Mouse (Mus musculus) inflammation-experienced regulatory T-cells, adult 6 months (primary cell): ENCODE data around the gene Izumo1. TPM values are rescaled to one million over a fixed set of nuclear protein-coding genes. Genes with fewer than 3 reads are reported as not detected.

ENCODE experiments used
- ATAC-seq: one replicate; pipeline ENCODE4 v1.8.0; 2017
- polyA plus RNA-seq, 3 experiments: library from polyadenylated mRNA; unstranded; fragments of 100-300 nt; shearing (Covaris generic); gene quantifications; one replicate each; pipeline ENCODE4 v1.2.1; 2017

Gene Izumo1
- polyA plus RNA-seq, 3 experiments from 2014 or later: not detected

DNA sequence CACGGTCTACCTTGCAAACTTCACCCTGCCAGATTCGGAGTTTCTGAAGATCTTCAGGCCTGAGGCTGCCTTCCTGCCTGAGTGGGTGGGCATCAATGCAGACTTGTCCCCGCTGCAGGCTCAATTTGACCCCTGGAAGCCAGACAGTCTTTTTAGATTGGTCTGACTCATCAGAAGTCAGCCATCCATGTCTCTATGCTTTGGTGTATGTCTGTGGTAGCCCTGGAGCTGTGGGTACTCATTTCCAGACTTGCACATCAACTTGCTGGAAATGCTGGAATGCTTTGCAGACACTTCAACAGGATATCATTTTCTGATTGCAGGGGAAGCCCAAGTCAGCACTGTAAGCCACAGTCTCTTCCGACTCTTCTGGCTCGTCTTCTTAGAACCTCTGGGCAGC is 2.0 kb upstream of the Izumo1 start:
- ATAC-seq: no peak

- no peak for ATAC-seq
These were observed 1.9 kb downstream of the Izumo1 start for GRCm38 (mm10) chr7:45623507-45623906.

GRCm38 (mm10) chr7:45624718-45625117 is 3.1 kb downstream of the Izumo1 start:
- ATAC-seq: no peak

DNA sequence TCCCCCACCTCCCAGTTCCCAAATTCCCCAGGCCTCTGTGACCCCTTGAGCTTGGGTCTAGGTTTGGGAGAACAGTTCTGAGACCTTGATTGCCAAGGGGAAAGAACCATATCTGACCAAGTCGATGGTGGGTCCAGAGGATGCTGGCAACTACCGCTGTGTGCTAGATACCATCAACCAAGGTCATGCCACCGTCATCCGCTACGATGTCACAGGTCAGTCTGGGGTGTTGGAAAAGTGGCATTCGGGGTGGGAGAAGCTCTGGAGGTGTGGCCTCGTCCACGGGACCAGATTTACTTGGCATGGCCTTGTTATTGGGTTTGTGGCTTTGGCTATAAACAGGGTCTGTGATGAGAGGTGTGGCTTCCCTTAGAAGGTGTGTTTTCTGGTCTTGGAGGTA is 3.9 kb downstream of the Izumo1 start:
- ATAC-seq: no peak

DNA sequence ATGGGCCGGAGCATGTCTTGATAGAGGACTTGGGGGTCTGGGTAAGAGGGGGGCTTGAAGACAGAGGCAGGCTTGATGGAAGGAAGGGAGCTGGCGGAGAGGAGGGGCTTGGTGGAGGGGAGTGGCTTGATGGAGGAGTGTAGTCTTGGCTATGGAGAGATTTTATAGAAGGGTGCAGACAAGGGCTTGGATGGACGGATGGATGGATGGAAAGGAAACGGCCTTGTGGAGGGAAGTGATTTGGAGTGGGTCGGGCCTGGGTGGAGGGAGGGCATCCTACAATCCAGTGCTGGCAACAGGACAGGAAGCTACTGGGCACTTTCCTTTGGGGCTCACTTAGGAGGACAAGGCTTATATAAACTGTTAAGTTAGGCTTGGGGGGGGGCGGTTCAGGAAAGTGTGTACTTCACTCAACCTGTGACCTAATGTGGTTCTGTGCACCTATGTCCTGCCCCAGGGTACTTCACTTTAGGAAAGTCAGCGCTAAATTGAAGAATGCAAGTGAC is 5.0 kb downstream of the Izumo1 start:
- no peak for ATAC-seq

- ATAC-seq: no peak
These were observed 5.7 kb downstream of the Izumo1 start, which contains the start of gene Rasip1 for GRCm38 (mm10) chr7:45627261-45627660. Gene Rasip1 (plus strand): TSS chr7:45627488.

DNA sequence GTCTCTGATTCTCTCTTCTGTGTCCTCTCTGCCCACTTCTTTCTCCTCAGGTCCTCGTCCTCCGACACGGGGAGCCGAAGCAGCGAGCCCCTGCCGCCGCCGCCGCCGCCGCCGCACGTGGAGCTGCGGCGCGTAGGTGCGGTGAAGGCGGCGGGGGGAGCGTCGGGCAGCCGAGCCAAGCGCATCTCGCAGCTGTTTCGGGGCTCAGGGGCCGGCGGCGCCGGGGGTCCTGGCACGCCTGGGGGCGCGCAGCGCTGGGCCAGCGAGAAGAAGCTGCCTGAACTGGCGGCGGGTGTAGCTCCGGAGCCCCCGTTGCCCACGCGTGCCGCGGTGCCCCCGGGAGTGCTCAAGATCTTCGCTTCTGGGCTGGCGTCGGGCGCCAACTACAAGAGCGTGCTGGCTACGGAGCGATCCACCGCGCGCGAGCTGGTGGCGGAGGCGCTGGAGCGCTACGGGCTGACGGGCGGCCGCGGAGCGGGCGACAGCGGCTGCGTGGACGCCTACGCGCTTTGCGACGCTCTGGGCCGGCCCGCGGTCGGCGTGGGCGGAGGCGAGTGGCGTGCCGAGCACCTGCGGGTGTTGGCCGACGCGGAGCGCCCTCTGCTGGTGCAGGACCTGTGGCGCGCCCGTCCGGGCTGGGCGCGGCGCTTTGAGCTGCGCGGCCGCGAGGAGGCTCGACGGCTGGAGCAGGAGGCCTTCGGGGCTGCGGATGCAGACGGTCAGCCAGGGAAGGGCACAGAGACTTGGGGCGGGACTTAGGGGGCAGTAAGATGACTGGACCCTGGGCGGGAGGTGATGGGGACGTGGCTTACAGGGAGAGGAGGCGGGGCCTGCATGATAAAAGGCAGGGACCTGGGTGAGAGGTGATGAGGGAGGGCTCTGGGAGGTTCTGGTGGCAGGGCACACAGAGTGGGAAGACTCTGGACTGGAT is 7.0 kb downstream of the Izumo1 start:
- ATAC-seq: peak; percentile 75

- no peak for ATAC-seq
These were observed 8.7 kb downstream of the Izumo1 start for GRCm38 (mm10) chr7:45630064-45630907.

DNA sequence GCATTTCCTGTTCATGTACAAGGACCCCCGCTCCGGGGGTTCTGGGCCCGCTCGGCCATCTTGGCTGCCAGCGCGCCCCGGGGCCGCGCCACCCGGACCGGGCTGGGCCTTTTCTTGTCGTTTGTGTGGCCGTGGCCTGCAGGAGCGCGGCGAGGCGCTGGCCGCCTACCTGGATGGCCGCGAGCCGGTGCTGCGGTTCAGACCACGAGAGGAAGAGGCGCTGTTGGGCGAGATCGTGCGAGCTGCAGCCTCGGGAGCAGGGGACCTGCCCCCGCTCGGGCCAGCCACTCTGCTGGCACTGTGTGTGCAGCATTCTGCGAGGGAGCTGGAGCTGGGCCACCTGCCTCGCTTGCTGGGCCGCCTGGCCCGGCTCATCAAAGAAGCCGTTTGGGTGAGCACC is 10.9 kb downstream of the Izumo1 start:
- no peak for ATAC-seq

DNA sequence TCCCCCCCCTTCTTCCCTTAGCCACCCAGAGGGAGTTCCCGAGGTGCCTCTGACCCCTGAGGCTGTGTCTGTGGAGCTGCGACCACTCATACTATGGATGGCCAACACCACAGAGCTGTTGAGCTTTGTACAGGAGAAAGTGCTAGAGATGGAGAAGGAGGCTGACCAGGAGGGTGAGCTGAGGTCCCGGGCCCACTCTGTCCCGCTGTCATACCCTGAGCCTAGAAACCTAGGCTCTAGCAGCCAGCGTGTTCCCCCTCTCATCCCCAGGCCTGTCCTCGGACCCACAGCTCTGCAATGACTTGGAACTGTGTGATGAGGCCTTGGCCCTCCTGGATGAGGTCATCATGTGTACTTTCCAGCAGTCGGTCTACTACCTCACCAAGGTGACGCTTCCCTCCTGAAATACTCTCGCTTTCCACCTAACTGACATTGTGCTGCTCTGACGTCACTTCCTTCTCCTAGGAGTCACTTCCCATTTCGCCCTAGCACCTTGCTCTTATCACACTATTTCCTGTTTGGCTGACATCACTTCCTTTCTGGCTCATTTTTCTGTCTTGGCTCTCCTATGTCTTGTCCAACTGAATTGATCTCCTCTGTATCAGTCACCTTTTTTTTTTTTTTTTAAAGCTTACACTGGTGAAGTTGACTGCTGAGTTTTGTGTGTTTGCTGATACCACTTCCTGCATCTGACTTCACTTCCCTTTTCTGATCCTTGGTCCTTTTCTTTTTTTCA is 13.5 kb downstream of the Izumo1 start:
- ATAC-seq: peak; percentile 43

DNA sequence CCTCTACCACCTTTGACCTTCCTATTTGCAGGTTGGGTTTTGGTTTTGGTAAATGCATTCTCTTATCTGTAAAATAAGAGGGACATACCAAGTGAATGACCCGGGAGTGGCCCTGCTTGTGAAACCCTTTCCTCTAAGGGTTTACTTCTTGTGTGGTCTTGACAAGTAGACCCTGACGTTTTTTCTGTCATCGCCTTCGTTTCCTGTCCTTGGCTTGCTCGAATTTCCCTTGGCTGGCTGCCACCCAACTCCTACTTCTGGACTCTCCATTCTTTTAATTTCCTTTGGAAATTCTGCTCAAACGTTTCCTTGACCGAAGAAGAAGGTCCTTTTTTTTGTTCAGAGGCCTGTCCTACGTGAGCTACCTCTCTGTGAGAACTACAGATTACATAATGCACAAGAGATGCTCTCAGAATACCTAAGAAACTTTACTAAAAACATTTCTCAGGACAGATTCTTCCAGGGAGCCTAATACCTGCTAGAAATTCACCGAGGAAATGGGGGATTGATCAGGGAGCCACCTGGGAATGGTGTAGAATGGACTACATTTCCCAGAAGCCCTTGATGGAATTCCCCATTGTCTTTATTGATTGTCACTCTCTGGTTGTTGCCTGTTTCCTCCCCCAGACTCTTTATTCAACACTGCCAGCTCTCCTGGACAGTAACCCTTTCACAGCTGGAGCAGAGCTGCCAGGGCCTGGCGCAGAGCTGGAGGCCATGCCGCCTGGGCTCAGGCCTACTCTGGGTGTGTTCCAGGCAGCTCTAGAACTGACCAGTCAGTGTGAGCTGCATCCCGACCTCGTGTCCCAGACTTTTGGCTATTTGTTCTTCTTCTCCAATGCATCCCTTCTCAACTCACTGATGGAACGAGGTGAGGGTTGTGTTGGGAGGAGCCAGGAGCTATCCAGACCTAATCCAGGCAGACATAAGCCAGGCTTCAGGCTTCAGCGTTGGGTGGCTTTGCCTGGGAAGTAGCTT is 14.4 kb downstream of the Izumo1 start:
- ATAC-seq: no peak

- ATAC-seq: no peak
These were observed 16.1 kb downstream of the Izumo1 start for GRCm38 (mm10) chr7:45637710-45638109.

- ATAC-seq: no peak
These were observed 17.2 kb downstream of the Izumo1 start for GRCm38 (mm10) chr7:45638623-45639401.

DNA sequence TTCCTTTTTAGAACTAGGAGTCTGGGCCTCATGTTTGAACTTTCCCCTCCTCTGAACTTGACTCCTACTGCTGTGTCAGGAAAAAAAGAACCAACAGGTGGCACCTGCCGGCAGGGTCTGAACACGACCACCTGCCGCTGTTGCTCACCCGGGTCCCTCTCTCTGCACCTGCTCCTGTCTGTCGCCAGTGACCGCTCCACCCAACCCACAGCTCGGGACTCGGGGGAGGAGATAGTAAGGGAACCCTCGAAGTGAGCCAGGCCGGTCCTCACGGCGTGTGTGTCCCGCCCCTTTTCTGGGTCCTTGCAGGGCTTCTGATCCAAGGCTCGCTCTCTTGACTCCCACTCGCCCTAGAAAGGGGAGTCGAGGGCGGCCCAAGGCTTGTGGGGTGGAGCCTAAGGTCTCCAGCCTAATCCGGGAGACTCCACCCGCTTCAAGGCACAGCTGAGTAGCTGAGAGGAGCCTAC is 18.0 kb downstream of the Izumo1 start, which contains the start of gene Mamstr:
Gene Mamstr (plus strand): TSS at position 417 of the 467 bp plus-strand sequence.
- ATAC-seq: no peak

DNA sequence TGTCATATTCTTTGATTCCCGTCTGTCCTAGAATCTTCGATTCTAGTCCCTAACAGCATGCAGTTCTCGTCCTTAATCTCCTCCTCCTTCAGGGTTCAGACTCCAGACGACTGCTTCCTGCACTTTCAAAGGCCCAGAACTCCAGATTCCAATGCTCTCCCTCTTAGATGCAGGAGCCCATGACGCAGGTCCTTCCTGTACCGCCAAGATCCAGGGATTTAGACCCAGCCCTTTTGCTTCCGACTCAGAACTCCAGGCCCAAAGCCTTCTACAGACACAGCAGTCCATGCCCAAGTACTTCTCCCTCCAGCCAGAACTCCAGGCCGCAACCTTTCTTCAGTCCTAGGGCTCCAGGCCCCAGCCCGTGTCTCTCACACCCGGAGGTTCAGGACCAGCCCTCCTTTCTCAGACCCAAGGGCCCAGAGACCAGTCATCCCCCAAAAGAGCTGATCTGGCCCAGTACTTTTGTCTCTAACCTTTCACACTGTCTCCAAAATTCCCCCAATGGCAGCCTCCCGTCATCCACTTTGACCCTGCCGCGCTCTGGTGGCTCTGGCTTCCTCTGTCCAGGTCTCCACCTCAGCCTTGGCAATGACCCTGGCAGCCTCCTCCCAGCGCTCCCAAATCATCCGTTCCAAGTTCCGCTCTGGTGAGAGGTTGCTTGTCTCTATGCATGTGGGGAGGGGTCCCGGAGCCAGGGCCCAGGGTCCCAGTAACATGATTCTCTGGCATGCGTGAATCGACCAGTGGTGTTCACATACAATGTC is 18.8 kb downstream of the Izumo1 start:
- no peak for ATAC-seq

GRCm38 (mm10) chr7:45641391-45642040 is 19.9 kb downstream of the Izumo1 start:
- ATAC-seq: no peak

- ATAC-seq: no peak
These were observed 20.5 kb downstream of the Izumo1 start for GRCm38 (mm10) chr7:45642083-45642482.

DNA sequence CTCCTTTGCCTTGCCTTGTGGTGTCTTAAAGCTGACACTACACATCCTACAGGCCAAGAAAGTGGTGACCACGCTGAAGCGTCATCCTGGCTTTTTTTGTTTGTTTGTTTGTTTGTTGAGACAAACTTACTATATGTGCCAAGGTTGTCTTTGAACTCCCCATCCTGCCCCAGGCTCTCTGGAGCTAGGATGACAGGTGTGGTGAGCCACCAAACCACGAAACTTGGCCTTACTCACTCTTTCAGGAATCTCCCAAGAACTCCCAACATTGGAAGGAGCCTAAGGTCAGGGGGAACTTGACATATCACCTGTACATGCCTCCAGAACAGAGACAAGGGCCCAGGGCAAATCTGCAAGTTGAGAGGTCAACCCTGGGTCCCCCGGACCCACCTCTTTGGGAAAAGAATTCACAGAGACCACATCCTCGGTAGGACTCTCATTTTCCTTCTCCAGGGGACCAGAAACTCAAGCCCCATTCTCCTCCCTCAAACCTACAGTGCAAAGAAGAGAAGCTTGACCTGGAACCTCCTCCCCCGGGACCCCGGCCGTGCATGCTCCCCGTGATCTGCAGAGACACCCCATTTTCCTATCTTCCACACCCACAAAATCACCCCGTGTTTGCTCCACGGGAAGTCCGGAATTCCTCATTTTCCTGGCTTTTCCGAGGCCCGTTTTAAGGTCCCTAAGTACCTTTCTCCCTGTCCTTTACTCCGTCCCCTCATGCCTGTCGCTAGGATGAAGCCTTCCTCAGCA is 21.1 kb downstream of the Izumo1 start:
- no peak for ATAC-seq
